Mouse (Mus musculus) embryonic fibroblast, embryonic 13.5 days (primary cell): ENCODE measurements at regions not wholly inside any gene's neighbourhood (a gene's known extent, or its start where the extent isn't known, plus 50 kb on each side); places are given as distances from the start of the nearest gene placed in this dataset.

Experiments
- CTCF ChIP-seq: IDR thresholded peaks from 2 replicates; pipeline ENCODE4 v1.5.1; 2011; ENCODE audit warnings: mild to moderate bottlenecking, control low read depth, low read length, moderate library complexity, borderline replicate concordance; ENCODE audit not compliant: insufficient read depth
- POLR2A ChIP-seq: IDR thresholded peaks from 2 replicates; pipeline ENCODE4 v1.6.1; 2011; ENCODE audit warnings: low read depth, mild to moderate bottlenecking, control low read depth, low read length, moderate library complexity

- TF ChIP-seq CTCF, result no peak
- no peak for TF ChIP-seq POLR2A
Observed at GRCm38 (mm10) chr7:70839190-70839589, 472.7 kb upstream of the Nr2f2 start.
